Mouse (Mus musculus) testis, adult 2 months (tissue): ENCODE results near the gene Ccdc92b.

Experiments used
- CTCF ChIP-seq: fragments of 200-500 bp; IDR thresholded peaks from 2 replicates; pipeline ENCODE4 v1.5.1; 2012; ENCODE audit warnings: low read depth, mild to moderate bottlenecking, inconsistent platforms, low read length, moderate library complexity; ENCODE audit not compliant: control insufficient read depth, insufficient read depth, insufficient replicate concordance
- POLR2A ChIP-seq: fragments of 200-500 bp; IDR thresholded peaks from 2 replicates; pipeline ENCODE4 v1.6.1; 2012; ENCODE audit warnings: low read depth, mild to moderate bottlenecking, inconsistent platforms, low read length, moderate library complexity; ENCODE audit not compliant: control insufficient read depth

- TF ChIP-seq CTCF = no peak
- TF ChIP-seq POLR2A = no peak
Observed at GRCm38 (mm10) chr11:74572459-74573061, 46.8 kb upstream of the Ccdc92b start.
